Mouse (Mus musculus): ENCODE results near the gene Cyp4v3.

GRCm38 (mm10) chr8:45304354-45304753, 28.7 kb downstream of the Cyp4v3 start:
- TF ChIP-seq CTCF (IDR thresholded peaks at IDR 0.05; ENCODE audit: extremely low read depth, insufficient read depth, insufficient read length, insufficient replicate concordance) (no peak), POLR2A (IDR thresholded peaks at IDR 0.05; ENCODE audit: low read depth, low read length) (no peak)

Measured in spleen, adult 2 months (tissue).